Mouse (Mus musculus): ENCODE results near the gene Gdpgp1. TPM values are rescaled to one million over a fixed set of nuclear protein-coding genes. Genes with fewer than 3 reads are reported as not detected.

Gdpgp1 gene
- polyA plus RNA-seq, 1 experiment from 2014 or later = 2.4 TPM

DNA sequence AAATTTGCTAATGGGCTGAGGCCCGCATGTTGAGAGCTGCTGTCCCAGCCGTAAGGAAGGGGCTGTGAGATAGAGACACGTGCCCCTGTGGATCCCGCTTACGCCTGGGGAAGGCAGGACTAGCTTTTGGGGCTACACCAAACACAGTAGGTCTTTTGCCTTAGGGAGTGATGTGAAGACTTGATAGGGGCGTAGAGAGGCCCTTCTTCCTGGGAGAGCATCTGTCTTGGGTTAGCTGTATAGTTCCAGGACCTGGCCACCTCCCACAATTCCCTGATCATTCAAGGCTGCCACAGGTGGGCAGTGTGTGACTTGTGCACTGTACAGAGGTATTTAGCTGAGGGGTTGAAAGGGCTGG lies 32.1 kb upstream of the Gdpgp1 start:
- Histone ChIP-seq H3K4me3 (replicated peaks) (peak overlapping the region; percentile 95), H3K4me2 (peak overlapping the region; percentile 88), H3K4me1 (replicated peaks) (peaks cover 91% of the 10 kb centered on the region), H3K36me3 (peaks cover 48% of the 10 kb centered on the region), H3K27ac (peak overlapping the region; percentile 100), H3K9me3 (replicated peaks) (no peaks in the 10 kb centered on the region), H3K27me3 (no peaks in the 10 kb centered on the region), H3K9ac (peak overlapping the region; percentile 98)
- ATAC-seq (ENCODE audit: low read depth) = no peak
- WGBS (ENCODE audit: insufficient replicate concordance) = 64% methylated on average over 6 of the region's 6 CpGs
- no peak for DNase-seq

DNA sequence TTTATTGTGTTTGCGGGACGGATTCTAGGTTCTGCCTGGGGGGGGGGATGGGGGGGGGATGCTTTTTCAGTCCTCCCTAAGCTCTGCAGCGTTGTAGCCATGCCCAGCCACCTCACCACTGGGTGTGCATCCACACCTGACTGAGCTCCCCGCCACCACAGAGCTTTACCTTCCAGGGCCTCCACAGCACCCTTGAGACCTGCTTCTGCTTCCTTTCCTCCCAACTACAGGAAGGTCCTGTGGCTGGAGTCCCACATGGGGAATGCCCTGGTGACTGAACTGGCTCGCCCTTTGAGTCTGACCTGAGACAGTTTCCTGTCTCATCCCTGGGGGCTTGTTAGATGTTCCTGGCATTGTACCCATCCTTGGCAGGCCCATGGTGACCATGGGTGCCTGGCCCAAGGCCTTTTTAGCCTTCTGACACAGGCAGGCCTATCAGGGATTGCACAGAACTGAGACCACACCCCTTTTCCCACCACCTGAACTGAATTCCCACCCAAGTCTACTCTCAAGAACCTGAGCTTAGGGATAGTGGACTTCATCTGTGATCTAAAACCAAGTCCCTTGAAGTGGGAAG lies 31.6 kb upstream of the Gdpgp1 start:
- H3K4me3 ChIP-seq (replicated peaks) = peak overlapping the region; percentile 95
- H3K4me1 ChIP-seq (replicated peaks) = peaks cover 91% of the 10 kb centered on the region
- H3K9ac ChIP-seq = peak overlapping the region; percentile 98
- no peak for DNase-seq
- peaks cover 48% of the 10 kb centered on the region for H3K36me3 ChIP-seq
- no peak for ATAC-seq (ENCODE audit: low read depth)
- peak overlapping the region; percentile 88 for H3K4me2 ChIP-seq
- 86% methylated on average over 5 of the region's 5 CpGs for WGBS (ENCODE audit: insufficient replicate concordance)
- peak overlapping the region; percentile 100 for H3K27ac ChIP-seq
- no peaks in the 10 kb centered on the region for H3K9me3 ChIP-seq (replicated peaks)
- no peaks in the 10 kb centered on the region for H3K27me3 ChIP-seq

DNA sequence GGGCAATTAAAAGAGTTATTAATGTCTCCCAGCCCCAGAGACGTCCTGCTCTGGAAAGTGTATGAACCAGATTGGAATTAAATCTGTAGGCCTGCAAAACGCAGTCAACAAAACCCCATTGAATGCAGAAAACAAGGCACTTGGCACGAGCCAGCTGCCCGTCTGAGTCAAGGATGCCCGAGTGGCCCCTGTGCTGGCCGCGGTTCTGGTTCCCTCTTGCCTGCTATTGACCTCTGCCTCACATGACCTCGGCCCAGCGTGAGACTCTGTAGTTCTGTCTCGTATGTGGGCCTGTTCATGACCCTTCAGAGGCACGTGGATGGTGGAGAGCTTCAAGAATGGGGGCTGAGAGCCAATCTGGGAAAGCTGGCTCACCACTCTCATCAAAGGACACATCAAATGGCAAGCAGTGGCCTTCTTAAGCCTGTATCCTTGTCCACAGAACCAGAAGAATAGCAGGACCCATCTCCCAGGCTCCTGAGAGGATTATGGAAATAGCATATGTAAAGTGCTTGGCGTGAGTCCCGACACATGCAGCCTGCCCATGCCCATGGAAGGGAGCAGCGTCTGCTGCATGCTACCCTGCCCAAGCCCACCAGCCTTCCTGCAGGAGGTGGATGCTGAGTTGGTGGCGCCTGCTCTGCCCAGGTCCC lies 30.7 kb upstream of the Gdpgp1 start:
- Histone ChIP-seq H3K36me3 (peaks cover 48% of the 10 kb centered on the region), H3K4me2 (peak overlapping the region; percentile 88), H3K9me3 (replicated peaks) (no peaks in the 10 kb centered on the region), H3K4me3 (replicated peaks) (peak overlapping the region; percentile 36), H3K4me1 (replicated peaks) (peaks cover 92% of the 10 kb centered on the region), H3K27ac (peak overlapping the region; percentile 100), H3K9ac (peak overlapping the region; percentile 98), H3K27me3 (no peaks in the 10 kb centered on the region)
- ATAC-seq (ENCODE audit: low read depth) (no peak), DNase-seq (no peak)
- 90% methylated on average over 15 of the region's 15 CpGs for WGBS (ENCODE audit: insufficient replicate concordance)

DNA sequence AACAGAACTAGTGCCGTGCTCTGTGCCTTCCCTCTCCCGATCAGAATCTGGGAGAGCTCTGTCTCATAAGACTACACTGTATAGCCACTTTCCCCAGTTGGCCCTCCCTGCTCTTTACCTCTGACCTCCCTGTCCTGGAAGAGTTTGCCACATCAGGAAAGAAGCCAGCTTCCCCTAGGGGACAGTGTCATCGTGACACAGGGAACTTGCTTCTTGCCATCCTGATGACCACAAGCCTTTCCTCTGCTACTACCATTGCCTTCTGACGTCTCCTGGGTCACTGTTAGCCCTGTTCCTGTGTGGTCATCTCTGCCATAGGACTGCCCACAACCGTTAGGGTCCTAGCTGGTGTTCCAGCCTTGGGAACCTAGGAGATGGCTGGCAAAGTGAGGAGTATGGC lies 29.7 kb upstream of the Gdpgp1 start:
- DNase-seq = no peak
- no peak for ATAC-seq (ENCODE audit: low read depth)
- peak overlapping the region; percentile 36 for H3K4me3 ChIP-seq (replicated peaks)

DNA sequence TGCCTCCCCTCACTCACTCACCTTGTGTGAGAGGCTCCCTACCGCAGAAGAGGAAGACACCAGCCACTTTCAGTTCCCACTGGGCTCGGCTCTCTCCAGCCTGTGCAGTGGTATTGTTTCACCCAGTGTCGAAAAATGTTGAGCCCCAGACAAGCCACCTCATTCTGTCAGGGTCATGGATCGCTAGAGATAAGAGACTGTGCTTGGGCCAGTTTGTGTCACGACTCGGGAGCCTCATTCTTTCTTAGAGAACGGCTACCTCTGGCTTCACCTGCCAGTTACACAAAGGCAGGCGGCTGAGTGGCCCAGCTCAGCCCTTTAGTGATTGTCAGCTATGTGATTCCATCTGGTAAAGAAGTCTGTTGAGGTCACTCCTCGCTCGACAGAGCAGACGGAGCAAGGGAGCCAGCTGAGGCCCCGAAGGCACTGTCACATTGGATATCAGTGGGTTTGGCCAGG lies 29.0 kb upstream of the Gdpgp1 start:
- Histone ChIP-seq H3K36me3 (peaks cover 52% of the 10 kb centered on the region), H3K9ac (peak overlapping the region; percentile 98), H3K9me3 (replicated peaks) (no peaks in the 10 kb centered on the region), H3K27me3 (no peaks in the 10 kb centered on the region), H3K4me2 (peak overlapping the region; percentile 88), H3K27ac (peak overlapping the region; percentile 100), H3K4me3 (replicated peaks) (peak overlapping the region; percentile 36), H3K4me1 (replicated peaks) (peaks cover 98% of the 10 kb centered on the region)
- WGBS (ENCODE audit: insufficient replicate concordance) = 17% methylated on average over 12 of the region's 12 CpGs
- no peak for DNase-seq
- ATAC-seq (ENCODE audit: low read depth) = 0 out of 2 replicates have a peak, but pooled peaks have one; percentile 4

More for the DNA sequence above, 29.7 kb upstream of the Gdpgp1 start:
- Histone ChIP-seq H3K4me1 (replicated peaks) (peaks cover 92% of the 10 kb centered on the region), H3K9ac (peak overlapping the region; percentile 98), H3K4me2 (peak overlapping the region; percentile 88), H3K27me3 (no peaks in the 10 kb centered on the region), H3K27ac (peak overlapping the region; percentile 100), H3K9me3 (replicated peaks) (no peaks in the 10 kb centered on the region), H3K36me3 (peaks cover 51% of the 10 kb centered on the region)
- 51% methylated on average over 5 of the region's 5 CpGs for WGBS (ENCODE audit: insufficient replicate concordance)

DNA sequence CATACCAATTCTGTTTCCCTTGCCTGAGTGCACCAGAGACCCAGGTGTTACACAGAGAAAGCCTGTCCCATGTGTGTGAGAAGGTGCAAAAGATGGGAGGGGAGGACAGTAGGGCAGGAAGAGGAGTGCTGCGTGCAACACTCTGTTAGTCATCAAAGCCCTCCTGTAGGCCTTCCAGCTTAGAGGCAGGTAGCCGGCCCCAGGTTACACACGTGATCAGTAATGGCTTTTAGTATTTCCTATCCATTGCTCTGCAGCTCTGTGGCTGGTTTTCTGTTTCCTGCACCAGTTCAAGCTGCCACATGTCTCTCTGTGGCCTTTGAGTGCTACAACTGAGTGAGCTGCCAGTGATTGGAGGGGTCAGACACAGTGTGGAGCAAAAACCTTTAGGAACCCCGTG lies 28.3 kb upstream of the Gdpgp1 start:
- no peak for DNase-seq
- no peak for ATAC-seq (ENCODE audit: low read depth)
- Histone ChIP-seq H3K9ac (peak overlapping the region; percentile 98), H3K27ac (peak overlapping the region; percentile 100), H3K4me3 (replicated peaks) (peak overlapping the region; percentile 36; the same call in 1 of the 2 replicates), H3K27me3 (no peaks in the 10 kb centered on the region), H3K36me3 (peaks cover 52% of the 10 kb centered on the region), H3K4me1 (replicated peaks) (peaks cover 100% of the 10 kb centered on the region), H3K4me2 (peak overlapping the region; percentile 88), H3K9me3 (replicated peaks) (no peaks in the 10 kb centered on the region)
- WGBS (ENCODE audit: insufficient replicate concordance) = 64% methylated on average over 4 of the region's 4 CpGs

DNA sequence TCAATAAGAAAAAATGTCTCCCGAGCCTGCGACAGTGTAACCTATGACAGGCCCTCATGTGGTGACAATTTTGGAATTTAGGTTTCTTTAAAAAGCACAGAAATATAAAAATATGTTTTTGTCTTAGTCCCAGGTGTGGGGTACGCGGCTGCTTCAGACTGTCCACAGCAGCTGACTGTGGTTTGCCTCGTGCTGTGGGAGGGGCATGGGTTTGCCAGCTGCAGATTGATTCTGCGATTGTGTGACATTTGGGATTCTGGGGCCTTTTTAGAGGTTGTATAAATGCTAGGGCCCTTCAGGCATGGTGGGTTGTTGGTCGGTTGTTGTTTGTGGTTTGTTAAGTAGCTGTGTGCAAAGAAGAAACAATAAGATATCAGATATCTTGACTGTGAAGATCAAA lies 27.7 kb upstream of the Gdpgp1 start:
- peak overlapping the region; percentile 88 for H3K4me2 ChIP-seq
- DNase-seq (no peak), ATAC-seq (ENCODE audit: low read depth) (no peak)
- H3K9me3 ChIP-seq (replicated peaks) = no peaks in the 10 kb centered on the region
- WGBS (ENCODE audit: insufficient replicate concordance) = 42% methylated on average over 7 of the region's 7 CpGs
- peak overlapping the region; percentile 98; the same call in 1 of the 2 replicates for H3K9ac ChIP-seq
- H3K27me3 ChIP-seq = no peaks in the 10 kb centered on the region
- peaks cover 100% of the 10 kb centered on the region for H3K4me1 ChIP-seq (replicated peaks)
- no peak overlapping the region for H3K4me3 ChIP-seq (replicated peaks)
- H3K36me3 ChIP-seq = peaks cover 49% of the 10 kb centered on the region
- peak overlapping the region; percentile 100 for H3K27ac ChIP-seq

DNA sequence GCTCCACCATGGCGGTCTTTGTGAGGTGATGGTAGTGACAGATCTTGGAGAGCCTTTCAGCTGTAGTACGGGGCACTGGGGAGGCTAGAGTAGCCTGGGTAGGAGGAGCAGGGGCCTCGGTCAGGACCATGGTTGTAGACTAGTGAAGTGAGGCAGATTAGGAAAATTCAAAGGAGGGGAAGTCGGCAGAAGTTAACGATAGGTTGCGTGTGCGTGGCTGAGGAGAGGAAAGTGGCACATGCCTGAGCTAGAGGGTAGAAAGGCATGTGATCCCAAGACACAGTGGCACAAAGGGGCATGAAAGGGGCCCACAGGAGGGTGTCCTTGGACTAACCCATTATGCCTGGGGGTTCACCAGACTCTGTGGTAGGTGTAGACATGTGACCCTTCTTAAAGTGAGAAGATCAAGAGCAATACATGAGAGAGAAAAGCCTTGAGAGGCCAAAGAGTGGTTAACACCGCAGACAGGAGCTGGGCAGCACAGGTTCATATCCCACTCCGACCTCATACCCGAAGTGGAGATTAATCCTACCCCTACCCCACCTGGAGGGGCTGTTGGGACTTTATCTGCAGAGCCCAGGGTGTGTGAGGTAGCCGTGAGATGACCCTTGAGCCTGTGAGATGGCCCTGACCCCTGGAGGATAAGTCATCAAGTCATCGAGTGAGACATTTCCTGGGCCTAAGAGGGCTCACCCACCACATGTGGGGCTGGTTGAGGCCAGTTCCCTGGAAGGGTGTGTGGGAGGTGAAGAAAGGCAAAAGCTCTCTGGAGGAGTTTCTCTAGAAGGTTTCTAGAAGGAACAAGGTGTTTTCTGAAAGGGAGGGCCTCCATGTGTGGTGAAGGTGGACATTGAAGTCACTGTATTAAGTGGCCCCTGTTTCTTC lies 26.7 kb upstream of the Gdpgp1 start:
- H3K9ac ChIP-seq = peak overlapping the region; percentile 83
- ATAC-seq (ENCODE audit: low read depth) (no peak), DNase-seq (no peak)
- H3K4me3 ChIP-seq (replicated peaks) = no peak overlapping the region
- peak overlapping the region; percentile 100 for H3K27ac ChIP-seq
- H3K9me3 ChIP-seq (replicated peaks) = no peaks in the 10 kb centered on the region
- peaks cover 43% of the 10 kb centered on the region for H3K36me3 ChIP-seq
- no peaks in the 10 kb centered on the region for H3K27me3 ChIP-seq
- H3K4me2 ChIP-seq = peak overlapping the region; percentile 88
- peaks cover 100% of the 10 kb centered on the region for H3K4me1 ChIP-seq (replicated peaks)
- 49% methylated on average over 12 of the region's 12 CpGs for WGBS (ENCODE audit: insufficient replicate concordance)

DNA sequence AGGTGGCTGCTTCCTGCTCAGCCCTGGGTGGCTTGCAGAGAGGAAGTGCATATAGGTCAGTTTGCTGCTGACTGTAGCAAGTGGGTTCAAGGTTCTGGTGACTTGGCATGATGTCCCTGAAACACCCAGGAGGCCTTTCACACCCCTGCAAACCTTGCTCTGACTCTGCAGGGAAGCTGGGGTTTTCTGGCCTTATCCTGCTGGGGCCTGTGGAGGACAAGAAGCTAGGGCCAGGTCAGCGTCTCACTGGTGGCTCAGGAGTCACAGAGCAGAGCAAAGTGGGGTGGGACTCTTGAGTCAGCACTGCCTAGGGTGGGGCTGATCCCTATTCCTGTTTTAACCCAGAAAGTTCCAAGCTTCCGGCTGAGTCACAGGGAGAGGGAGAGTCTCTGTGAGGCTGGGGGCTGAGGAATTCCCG lies 25.3 kb upstream of the Gdpgp1 start:
- no peaks in the 10 kb centered on the region for H3K9me3 ChIP-seq (replicated peaks)
- peak overlapping the region; percentile 83 for H3K9ac ChIP-seq
- peak overlapping the region; percentile 88 for H3K4me2 ChIP-seq
- DNase-seq (peak; percentile 54), ATAC-seq (ENCODE audit: low read depth) (0 out of 2 replicates have a peak, but pooled peaks have one; percentile 10)
- no peaks in the 10 kb centered on the region for H3K27me3 ChIP-seq
- peaks cover 40% of the 10 kb centered on the region for H3K36me3 ChIP-seq
- peak overlapping the region; percentile 52 for H3K4me3 ChIP-seq (replicated peaks)
- peaks cover 100% of the 10 kb centered on the region for H3K4me1 ChIP-seq (replicated peaks)
- H3K27ac ChIP-seq = peak overlapping the region; percentile 100
- WGBS (ENCODE audit: insufficient replicate concordance) = 21% methylated on average over 3 of the region's 3 CpGs

DNA sequence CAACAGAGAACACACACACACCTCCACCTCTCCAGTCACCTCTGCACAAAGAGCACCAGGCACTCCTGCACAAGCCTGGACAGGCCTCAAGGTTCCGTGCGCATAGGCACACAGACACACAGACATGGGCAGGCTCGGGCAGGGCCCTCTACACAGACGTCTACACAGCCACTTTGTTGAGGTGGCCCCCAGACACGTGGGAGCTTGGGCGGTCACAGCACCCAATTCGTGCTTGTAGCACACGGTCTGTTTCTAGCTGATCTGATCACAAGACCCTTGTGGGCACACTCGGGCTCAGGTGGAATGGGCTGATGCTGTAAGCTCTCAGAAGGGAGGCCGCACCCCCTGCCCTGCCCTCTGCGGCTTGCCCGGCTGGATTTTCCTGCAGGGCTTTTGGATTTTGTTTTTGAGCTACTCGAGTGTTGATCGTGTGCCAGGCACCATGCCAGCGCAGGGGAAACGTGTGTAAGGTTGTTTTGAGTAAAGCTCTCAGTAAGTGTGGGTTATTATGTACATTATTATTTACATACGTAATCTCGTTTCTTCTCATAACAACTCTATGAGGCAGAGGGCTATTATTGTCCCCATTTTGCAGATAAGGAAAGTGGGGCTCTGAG lies 24.5 kb upstream of the Gdpgp1 start:
- Histone ChIP-seq H3K27me3 (no peaks in the 10 kb centered on the region), H3K4me1 (replicated peaks) (peaks cover 100% of the 10 kb centered on the region), H3K4me3 (replicated peaks) (peak overlapping the region; percentile 52), H3K4me2 (peak overlapping the region; percentile 88), H3K36me3 (peaks cover 40% of the 10 kb centered on the region), H3K9me3 (replicated peaks) (no peaks in the 10 kb centered on the region), H3K9ac (peak overlapping the region; percentile 83), H3K27ac (peak overlapping the region; percentile 100)
- 33% methylated on average over 18 of the region's 18 CpGs for WGBS (ENCODE audit: insufficient replicate concordance)
- ATAC-seq (ENCODE audit: low read depth) = peak; percentile 16
- DNase-seq = peak; percentile 62

All from liver, embryonic 13.5 days (tissue).